Mouse (Mus musculus) bone marrow, adult 2 months (tissue): ENCODE data around the gene Rxfp4.

Experiments used
- CTCF ChIP-seq: fragments of 200-500 bp; IDR thresholded peaks from 2 replicates; pipeline ENCODE4 v1.5.1; 2011; ENCODE audit warnings: low read length, control low read depth; ENCODE audit not compliant: control insufficient read depth, insufficient read depth
- POLR2A ChIP-seq: fragments of 200-500 bp; IDR thresholded peaks from 2 replicates; pipeline ENCODE4 v1.6.1; 2011; ENCODE audit warnings: low read depth, mild to moderate bottlenecking, control low read depth, low read length, borderline replicate concordance; ENCODE audit not compliant: control insufficient read depth

DNA sequence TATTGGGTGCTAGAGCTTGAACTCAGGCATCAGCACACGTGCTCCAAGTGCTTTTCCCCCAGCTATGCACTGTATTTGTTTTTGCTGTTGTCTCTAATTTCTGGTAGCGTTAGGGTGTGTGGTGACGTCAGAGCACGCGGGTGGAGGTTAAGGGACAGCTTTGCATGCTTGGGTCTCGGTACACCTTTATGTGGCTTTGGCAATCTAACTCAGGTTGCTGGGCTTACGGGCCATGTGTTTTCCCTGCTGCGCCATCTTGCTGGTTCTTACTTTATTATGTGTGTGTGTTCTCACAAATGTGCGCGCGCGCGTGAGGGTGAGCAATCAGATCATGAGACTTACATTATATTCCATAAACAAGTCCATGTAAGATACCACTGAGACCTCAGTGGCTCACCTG is 3.0 kb downstream of the Rxfp4 start:
- TF ChIP-seq CTCF (no peak), POLR2A (no peak)
